Mouse (Mus musculus) fibroblast of lung, adult 2 months (primary cell): Measurements from ENCODE around the gene Snap47.
A peak's percentile ranks its signal among the peaks of the same experiment; 100 is the strongest.

ENCODE experiments used
- DNase-seq: peaks from one replicate; pipeline ENCODE4 v3.0.0-alpha.2; 2011; ENCODE audit warnings: low read depth

Snap47 gene

DNA sequence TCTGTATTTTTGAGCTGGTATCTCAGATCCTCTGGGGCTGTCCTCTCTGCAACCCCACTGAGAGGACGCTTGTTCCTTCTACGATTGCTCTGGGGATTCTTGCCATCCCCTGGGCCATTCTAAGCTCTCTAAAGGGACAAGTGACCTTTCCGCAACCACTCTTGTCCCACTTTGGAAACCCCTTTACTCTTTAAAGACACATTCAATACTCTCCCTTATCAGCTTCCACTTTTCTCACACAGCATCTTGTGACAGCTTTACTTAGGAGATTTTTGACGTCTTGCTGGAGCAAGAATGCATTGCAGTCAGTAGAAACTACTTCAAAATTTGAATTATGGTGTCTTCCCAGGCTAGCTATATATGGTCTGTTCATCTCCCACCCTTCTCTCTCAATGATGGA, at the start of gene Snap47:
Gene Snap47 (minus strand): TSS at position 101 of the 400 bp plus-strand sequence.
- no peak for DNase-seq

DNA sequence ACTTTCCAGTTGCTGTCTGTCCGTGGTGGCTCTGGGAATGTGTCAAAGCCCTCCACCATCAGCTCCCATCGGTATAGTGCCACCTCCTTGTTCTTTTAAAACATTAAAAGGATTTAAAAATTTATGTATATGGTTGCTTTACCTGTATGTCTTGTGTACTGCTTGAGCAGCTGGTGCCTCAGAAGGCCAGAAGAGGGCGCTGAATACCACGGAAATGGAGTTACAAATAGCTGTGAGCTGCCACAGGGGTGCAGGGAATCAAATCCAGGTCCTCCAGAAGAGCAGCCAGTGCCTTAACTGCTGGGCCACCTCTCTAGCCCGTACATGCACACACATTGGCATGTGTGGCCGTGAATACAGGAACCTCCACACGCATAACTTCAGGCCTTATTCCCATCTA, 46.8 kb upstream of the Snap47 start:
- no peak for DNase-seq

DNA sequence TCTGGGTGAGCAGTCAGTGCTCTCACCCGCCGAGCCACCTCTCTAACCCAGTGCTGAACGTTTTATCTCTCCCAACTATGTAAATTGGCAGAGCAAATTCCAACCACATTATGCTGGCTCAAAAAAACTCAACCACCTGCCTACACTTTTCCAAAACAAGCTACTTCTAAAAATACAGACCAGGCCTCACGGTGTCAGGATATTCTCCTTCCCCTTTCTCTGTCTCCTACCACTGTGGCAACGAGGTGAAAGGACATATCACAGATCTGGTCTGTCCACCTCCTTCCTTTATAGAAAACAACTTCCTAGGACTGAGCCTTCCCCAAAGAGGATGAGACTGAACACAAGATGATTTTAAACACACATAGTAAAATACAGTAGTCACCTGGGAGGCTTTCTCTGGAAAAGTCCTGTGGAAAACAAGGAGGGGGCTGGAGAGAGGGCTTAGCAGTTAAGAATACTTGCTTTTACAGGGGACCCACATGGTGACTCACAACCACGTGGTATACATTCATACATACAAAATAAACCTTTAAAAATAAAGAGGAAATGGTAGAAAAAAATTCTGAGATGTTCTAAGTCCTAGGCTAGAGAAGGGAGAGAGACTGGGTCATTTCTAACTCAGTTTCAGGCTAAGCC, 45.8 kb upstream of the Snap47 start:
- DNase-seq: no peak

- no peak for DNase-seq
Observed at GRCm38 (mm10) chr11:59486222-59486621, 35.2 kb upstream of the Snap47 start.

GRCm38 (mm10) chr11:59485641-59486040, 34.7 kb upstream of the Snap47 start:
- DNase-seq: no peak

DNA sequence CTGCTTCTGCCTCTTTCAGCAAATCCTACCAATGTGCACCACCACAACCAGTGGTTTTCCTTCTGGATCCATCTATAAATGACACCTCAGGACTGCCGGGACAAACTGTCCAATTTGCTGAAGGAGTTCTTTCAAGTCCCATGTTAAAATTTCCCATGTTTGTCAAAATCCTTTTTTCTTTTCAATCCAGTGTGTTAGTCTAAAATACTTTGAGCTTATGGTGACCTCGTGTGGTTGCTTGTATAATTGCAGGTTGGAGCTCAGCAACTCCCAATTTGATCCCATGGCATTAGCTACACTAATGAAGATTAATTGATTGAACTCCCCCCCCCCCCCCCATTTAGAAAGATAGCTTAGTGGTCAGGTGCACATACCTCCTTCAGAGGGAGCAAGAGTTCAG, 32.2 kb upstream of the Snap47 start:
- no peak for DNase-seq

DNA sequence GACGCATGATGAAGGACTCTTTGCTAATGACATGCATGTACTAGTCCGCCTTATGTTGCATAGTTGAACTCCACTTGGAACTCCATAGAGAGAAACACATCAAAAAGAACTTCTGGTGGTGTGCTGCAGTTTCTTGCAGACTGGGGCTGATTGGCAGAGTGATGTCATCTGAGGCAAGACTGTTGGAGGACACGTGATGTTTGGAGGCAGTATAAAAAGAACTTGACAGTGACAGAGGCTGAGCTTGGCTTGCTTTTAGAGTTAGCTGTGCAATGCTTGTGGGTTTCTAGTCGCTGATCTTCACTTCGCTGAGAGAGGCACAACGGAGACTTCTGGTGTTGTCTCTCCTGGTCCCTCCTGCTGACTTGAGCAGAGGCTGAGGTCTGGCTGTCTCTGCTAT, 26.3 kb upstream of the Snap47 start:
- no peak for DNase-seq

DNA sequence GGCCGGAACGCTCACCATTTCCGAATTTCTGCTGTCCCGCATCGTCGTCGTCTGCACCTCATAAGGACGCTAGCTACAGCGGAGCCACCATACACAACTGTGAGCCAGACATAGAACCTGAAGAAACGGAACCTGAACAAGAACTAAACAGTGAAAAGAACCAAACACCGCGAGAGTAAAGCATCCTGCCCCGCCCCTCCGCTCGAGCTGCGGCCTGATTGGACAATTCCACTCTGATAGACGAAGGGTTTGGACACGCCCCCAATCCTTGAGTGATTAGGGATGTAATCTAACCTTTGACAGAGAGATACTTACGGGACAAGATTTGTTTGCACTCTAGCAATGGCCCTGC, 21.3 kb upstream of the Snap47 start, which contains the start of gene Zfp867:
Gene Zfp867 (minus strand): TSS at position 149 of the 352 bp plus-strand sequence.
- peak; percentile 91 for DNase-seq

DNA sequence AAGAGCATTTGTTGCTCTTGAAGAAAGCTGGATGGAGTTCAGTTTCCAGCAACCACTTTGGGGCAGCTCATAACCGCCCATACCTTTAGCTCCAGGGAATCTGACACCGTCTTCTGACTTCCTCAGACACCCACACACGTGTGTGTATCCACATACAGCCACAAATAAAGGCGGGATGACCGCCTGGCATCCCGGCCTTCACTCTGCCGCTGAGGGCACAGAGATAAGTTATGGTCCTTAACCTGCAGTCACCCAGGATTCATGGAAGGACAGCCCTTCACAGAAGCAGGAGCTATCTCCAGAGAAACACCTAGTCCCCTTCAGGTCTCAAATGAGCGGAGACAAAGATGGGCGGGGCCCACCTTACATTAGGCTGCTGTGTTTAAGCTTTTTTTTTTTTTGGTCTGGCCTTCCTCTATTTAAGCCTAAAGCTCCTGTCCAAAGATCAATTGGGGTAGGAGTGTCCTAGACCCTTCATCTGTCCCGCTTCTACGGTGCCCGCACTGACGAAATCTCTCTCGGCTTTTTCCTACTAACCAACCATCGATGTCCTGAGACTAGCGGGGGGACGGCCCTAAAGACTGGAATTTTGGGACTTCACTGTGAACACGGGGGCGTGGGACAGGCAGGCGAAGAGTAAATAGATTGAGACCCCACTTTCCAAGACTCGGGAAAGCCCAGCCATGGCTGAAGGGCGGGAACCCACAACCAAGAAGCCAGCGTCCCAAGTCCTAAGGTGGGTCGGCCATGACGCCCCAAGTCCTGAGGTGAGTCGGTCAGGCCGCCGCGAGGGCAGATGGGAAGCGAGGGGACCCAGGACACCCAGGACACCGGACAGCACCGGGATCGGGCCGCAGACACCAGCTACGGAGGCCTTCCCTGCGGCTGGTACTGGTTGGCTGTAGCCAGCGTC, 20.7 kb upstream of the Snap47 start:
- no peak for DNase-seq

GRCm38 (mm10) chr11:59460459-59460858, 9.5 kb upstream of the Snap47 start:
- no peak for DNase-seq

DNA sequence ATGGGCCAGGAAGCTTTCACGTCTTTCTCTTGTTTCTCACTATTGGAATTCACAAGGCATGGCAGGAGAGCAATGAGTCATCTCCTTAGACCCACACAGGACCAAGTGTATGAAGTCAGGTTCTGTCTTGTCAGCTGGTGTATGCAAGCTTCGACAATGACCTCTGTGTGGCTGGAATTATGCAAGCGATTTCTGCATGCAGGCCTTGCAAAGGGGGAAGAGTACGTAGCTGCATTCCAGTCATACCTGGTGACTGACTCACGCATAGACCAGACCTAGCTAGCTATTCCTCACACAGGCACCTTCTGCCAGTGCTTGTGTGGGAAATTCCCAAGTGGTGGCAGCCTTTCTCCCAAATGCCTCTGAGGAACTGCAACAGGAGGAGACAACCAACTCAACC, 8.0 kb upstream of the Snap47 start:
- DNase-seq: peak; percentile 97

DNA sequence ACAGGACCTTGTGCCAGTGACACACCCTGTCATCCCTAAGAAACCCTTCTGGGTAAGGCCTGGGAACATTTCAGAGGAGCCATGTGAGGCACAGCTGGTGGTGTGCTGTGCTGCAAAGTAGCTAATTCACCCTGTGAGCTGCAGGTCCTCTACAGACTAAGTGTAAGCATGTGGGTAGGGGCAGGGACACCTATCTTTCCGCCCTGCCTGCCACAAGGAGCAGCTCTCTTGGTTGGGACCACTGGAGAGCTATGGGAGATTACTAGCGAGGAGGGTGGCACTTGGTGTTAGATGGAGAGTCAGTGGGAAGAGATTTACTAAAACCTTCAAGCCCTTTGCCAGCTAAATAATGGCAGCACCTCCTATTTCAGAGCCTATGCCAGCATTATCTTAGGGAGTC, 5.9 kb upstream of the Snap47 start:
- DNase-seq: no peak

- DNase-seq: no peak
Observed at GRCm38 (mm10) chr11:59456346-59456745, 5.4 kb upstream of the Snap47 start.

DNA sequence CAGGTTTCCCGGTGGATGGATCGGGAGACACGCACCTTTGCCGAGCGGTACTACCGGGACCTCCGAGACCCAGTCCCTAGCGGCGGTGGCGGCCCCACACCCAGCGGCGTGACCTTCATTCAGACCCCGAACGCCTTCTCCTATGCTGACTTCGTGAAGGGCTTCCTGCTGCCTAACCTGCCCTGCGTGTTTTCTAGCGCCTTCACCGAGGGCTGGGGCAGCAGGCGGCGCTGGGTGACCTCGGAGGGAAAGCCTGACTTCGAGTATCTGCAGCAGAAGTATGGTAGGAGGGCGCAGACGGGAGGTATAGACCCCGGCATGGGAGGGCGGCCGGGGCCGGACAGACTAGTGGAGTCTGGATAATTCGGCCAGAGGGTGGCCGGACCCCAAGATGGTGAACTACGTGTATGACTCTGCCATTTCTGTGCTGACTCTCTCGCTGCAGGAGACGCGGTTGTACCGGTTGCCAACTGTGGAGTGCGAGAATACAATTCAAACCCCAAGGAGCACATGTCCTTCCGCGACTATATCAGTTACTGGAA, 685 bp downstream of the Snap47 start:
- no peak for DNase-seq

DNA sequence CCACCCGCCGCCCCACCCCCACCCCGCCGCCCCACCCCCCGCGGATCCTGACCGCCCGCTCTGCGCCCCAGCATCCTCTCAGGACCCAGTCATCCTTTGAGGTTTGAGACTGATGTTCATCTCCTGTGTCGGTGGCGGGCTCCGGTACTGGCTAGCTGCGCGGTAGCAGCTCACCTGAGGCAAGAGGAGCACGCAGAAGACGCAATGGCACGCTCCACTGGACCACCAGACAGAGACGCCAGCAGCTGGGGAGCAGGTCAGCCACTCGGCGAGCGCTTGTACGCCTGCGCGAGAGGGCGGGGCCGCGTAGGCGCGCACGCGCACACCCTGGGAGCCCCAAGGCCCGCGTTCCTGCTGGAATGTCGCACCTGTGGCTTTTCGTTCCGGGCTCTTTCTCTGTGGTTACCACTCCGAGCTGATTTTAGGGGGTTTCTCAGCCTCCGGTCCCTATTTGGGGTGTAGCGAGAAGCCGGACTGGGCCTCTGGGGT, 1.2 kb downstream of the Snap47 start, which contains the start of gene Jmjd4:
Gene Jmjd4 (plus strand): TSS at position 305 of the 489 bp plus-strand sequence.
- peak; percentile 76 for DNase-seq

DNA sequence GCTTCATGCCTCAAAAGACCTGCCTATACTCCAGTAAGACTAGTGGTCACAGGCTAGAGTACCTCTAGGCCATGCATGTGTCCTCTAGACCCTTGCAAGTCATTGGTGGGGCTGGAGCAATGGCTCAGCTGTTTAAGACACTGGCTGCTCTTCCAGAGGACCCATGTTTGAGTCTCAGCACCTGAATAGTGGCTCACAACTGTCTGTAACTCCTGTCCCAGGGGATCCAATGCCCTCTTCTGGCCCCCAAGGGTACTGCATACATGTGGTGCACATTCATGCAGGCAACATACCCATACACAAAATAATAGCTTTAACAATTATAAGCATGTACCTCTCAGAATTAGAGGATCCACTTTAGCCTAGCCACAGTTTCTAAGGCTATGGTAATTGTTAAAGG, 7.9 kb downstream of the Snap47 start:
- DNase-seq: no peak

- no peak for DNase-seq
Observed at GRCm38 (mm10) chr11:59437954-59438353, 13.0 kb downstream of the Snap47 start.

DNA sequence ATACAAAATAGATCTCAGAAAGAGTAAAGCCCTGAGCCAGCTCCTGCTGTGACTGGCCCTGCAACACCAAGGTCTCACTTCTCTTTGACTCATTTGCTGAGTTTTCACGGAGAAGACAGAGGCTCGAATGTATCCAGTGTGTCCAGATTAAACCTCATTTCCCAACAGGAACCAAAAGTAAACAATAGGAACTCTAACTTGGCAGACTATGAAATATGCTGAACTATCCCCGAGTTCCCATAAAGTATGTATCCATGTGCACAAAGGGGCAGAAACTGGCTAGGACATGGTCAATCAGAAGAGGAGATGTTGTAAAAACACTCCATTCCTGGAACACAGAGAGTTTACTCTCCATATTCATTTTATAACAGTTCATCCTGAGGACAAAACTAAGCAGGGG, 18.7 kb downstream of the Snap47 start:
- no peak for DNase-seq

- no peak for DNase-seq
Observed at GRCm38 (mm10) chr11:59429959-59430358, 21.0 kb downstream of the Snap47 start.

GRCm38 (mm10) chr11:59428057-59428660, 22.8 kb downstream of the Snap47 start:
- DNase-seq: no peak

GRCm38 (mm10) chr11:59425671-59426101, 25.3 kb downstream of the Snap47 start:
- DNase-seq: no peak

DNA sequence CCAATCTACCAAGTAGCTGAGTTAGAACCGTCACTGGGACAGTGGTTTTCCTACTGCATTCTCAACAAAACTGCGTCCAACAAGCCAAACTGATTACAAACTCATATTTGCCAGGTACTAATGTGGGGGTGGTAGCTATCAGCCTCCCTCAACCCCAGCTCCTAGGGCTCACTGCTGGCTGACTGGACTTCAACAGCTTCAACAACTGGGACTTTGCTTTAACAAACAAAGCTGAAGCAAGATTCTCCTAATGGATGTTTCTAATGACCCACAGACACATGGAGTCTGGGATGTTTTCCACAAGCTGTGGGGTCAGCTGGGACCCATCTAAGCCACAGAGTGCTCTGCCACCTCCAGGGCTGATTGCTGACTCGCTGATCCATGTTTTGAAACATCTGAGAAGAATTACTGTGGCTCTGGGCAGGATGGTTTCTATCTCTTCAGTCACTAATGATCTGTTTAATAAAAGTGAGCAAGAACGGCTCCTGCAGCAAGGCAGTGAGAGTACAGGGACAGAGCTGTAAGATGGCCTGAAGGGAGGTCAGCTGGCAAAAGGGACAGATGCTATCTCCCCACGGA, 27.9 kb downstream of the Snap47 start:
- DNase-seq: no peak
